Mouse (Mus musculus): ENCODE results near the gene Krtcap2.
A peak's percentile ranks its signal among the peaks of the same experiment; 100 is the strongest.

GRCm38 (mm10) chr3:89233562-89234110 lies 12.1 kb upstream of the Krtcap2 start:
- TF ChIP-seq POLR2A (IDR thresholded peaks at IDR 0.05; ENCODE audit: extremely low read depth, insufficient read depth, low read length) (0 out of 2 replicates have a peak, but pooled peaks have one; percentile 22), CTCF (IDR thresholded peaks at IDR 0.05; ENCODE audit: extremely low read depth, insufficient read depth, low read length) (no peak)
